Mouse (Mus musculus): ENCODE data around the gene Ankrd31. TPM values are rescaled to one million over a fixed set of nuclear protein-coding genes. Genes with fewer than 3 reads are reported as not detected.
"Not testable (repeated sequence)": the region's sequence is repeated elsewhere in the genome, so short reads cannot be mapped to it uniquely, and the experiment has no call there.

The Ankrd31 gene
- polyA plus RNA-seq, 1 experiment from 2014 or later, result 0.03 TPM

- ATAC-seq (replicated peaks; ENCODE audit: low FRiP score, low TSS enrichment, low read depth), result no peak
- Histone ChIP-seq H3K4me3 (ENCODE audit: low read depth, low read length) (no peak overlapping the region), H3K4me2 (ENCODE audit: low read length) (no peak overlapping the region), H3K36me3 (ENCODE audit: control insufficient read depth, insufficient read depth, low read length) (no peaks in the 10 kb centered on the region), H3K4me1 (replicated peaks; ENCODE audit: control insufficient read depth, insufficient read depth, low read length) (no peaks in the 10 kb centered on the region), H3K9ac (ENCODE audit: low read length) (no peak overlapping the region), H3K27me3 (replicated peaks; ENCODE audit: control insufficient read depth, insufficient read depth, low read length) (no peaks in the 10 kb centered on the region), H3K27ac (ENCODE audit: low read depth) (no peak overlapping the region), H3K9me3 (ENCODE audit: control insufficient read depth, low read length) (no peaks in the 10 kb centered on the region)
- no peak for DNase-seq (ENCODE audit: low spot score)
- 83% methylated on average over 1 of the region's 1 CpGs for WGBS
Measured at GRCm38 (mm10) chr13:96730116-96730515, 18.0 kb upstream of the Ankrd31 start.

- Histone ChIP-seq H3K27ac (ENCODE audit: low read depth) (no peak overlapping the region), H3K4me2 (ENCODE audit: low read length) (no peak overlapping the region), H3K4me1 (replicated peaks; ENCODE audit: control insufficient read depth, insufficient read depth, low read length) (no peaks in the 10 kb centered on the region), H3K4me3 (ENCODE audit: low read depth, low read length) (no peak overlapping the region), H3K9me3 (ENCODE audit: control insufficient read depth, low read length) (no peaks in the 10 kb centered on the region), H3K36me3 (ENCODE audit: control insufficient read depth, insufficient read depth, low read length) (no peaks in the 10 kb centered on the region), H3K9ac (ENCODE audit: low read length) (no peak overlapping the region), H3K27me3 (replicated peaks; ENCODE audit: control insufficient read depth, insufficient read depth, low read length) (no peaks in the 10 kb centered on the region)
- DNase-seq (ENCODE audit: low spot score) (no peak), ATAC-seq (replicated peaks; ENCODE audit: low FRiP score, low TSS enrichment, low read depth) (no peak)
- 36% methylated on average over 1 of the region's 1 CpGs for WGBS
Measured at GRCm38 (mm10) chr13:96735175-96735574, 12.9 kb upstream of the Ankrd31 start.

GRCm38 (mm10) chr13:96740159-96740558 is 7.9 kb upstream of the Ankrd31 start:
- no peak overlapping the region for H3K27ac ChIP-seq (ENCODE audit: low read depth)
- no peaks in the 10 kb centered on the region for H3K36me3 ChIP-seq (ENCODE audit: control insufficient read depth, insufficient read depth, low read length)
- H3K4me3 ChIP-seq (ENCODE audit: low read depth, low read length), result no peak overlapping the region
- H3K4me2 ChIP-seq (ENCODE audit: low read length), result no peak overlapping the region
- no peaks in the 10 kb centered on the region for H3K27me3 ChIP-seq (replicated peaks; ENCODE audit: control insufficient read depth, insufficient read depth, low read length)
- ATAC-seq (replicated peaks; ENCODE audit: low FRiP score, low TSS enrichment, low read depth) (no peak), DNase-seq (ENCODE audit: low spot score) (no peak)
- no peaks in the 10 kb centered on the region for H3K4me1 ChIP-seq (replicated peaks; ENCODE audit: control insufficient read depth, insufficient read depth, low read length)
- 79% methylated on average over 2 of the region's 2 CpGs for WGBS
- no peaks in the 10 kb centered on the region for H3K9me3 ChIP-seq (ENCODE audit: control insufficient read depth, low read length)
- no peak overlapping the region for H3K9ac ChIP-seq (ENCODE audit: low read length)

GRCm38 (mm10) chr13:96742871-96743270 is 5.2 kb upstream of the Ankrd31 start:
- no peak overlapping the region for H3K27ac ChIP-seq (ENCODE audit: low read depth)
- no peak overlapping the region for H3K9ac ChIP-seq (ENCODE audit: low read length)
- no peaks in the 10 kb centered on the region for H3K9me3 ChIP-seq (ENCODE audit: control insufficient read depth, low read length)
- 79% methylated on average over 2 of the region's 2 CpGs for WGBS
- no peak overlapping the region for H3K4me3 ChIP-seq (ENCODE audit: low read depth, low read length)
- H3K27me3 ChIP-seq (replicated peaks; ENCODE audit: control insufficient read depth, insufficient read depth, low read length), result no peaks in the 10 kb centered on the region
- peaks cover 4% of the 10 kb centered on the region; the same call in 1 of the 2 replicates for H3K4me1 ChIP-seq (replicated peaks; ENCODE audit: control insufficient read depth, insufficient read depth, low read length)
- ATAC-seq (replicated peaks; ENCODE audit: low FRiP score, low TSS enrichment, low read depth) (no peak), DNase-seq (ENCODE audit: low spot score) (no peak)
- no peaks in the 10 kb centered on the region for H3K36me3 ChIP-seq (ENCODE audit: control insufficient read depth, insufficient read depth, low read length)
- no peak overlapping the region for H3K4me2 ChIP-seq (ENCODE audit: low read length)

GRCm38 (mm10) chr13:96746055-96746454 is 2.0 kb upstream of the Ankrd31 start:
- 29% methylated on average over 6 of the region's 6 CpGs for WGBS
- Histone ChIP-seq H3K4me2 (ENCODE audit: low read length) (no peak overlapping the region), H3K4me3 (ENCODE audit: low read depth, low read length) (no peak overlapping the region), H3K4me1 (replicated peaks; ENCODE audit: control insufficient read depth, insufficient read depth, low read length) (peaks cover 4% of the 10 kb centered on the region; the same call in 1 of the 2 replicates), H3K27me3 (replicated peaks; ENCODE audit: control insufficient read depth, insufficient read depth, low read length) (no peaks in the 10 kb centered on the region), H3K9me3 (ENCODE audit: control insufficient read depth, low read length) (no peaks in the 10 kb centered on the region), H3K9ac (ENCODE audit: low read length) (no peak overlapping the region), H3K36me3 (ENCODE audit: control insufficient read depth, insufficient read depth, low read length) (no peaks in the 10 kb centered on the region), H3K27ac (ENCODE audit: low read depth) (no peak overlapping the region)
- no peak for ATAC-seq (replicated peaks; ENCODE audit: low FRiP score, low TSS enrichment, low read depth)
- no peak for DNase-seq (ENCODE audit: low spot score)

- no peak overlapping the region for H3K9ac ChIP-seq (ENCODE audit: low read length)
- H3K4me1 ChIP-seq (replicated peaks; ENCODE audit: control insufficient read depth, insufficient read depth, low read length), result peaks cover 4% of the 10 kb centered on the region; the same call in 1 of the 2 replicates
- no peaks in the 10 kb centered on the region for H3K36me3 ChIP-seq (ENCODE audit: control insufficient read depth, insufficient read depth, low read length)
- H3K27me3 ChIP-seq (replicated peaks; ENCODE audit: control insufficient read depth, insufficient read depth, low read length), result no peaks in the 10 kb centered on the region
- WGBS, result 87% methylated on average over 6 of the region's 6 CpGs
- H3K9me3 ChIP-seq (ENCODE audit: control insufficient read depth, low read length), result no peaks in the 10 kb centered on the region
- DNase-seq (ENCODE audit: low spot score), result no peak
- H3K4me3 ChIP-seq (ENCODE audit: low read depth, low read length), result no peak overlapping the region
- no peak overlapping the region for H3K27ac ChIP-seq (ENCODE audit: low read depth)
- no peak for ATAC-seq (replicated peaks; ENCODE audit: low FRiP score, low TSS enrichment, low read depth)
- no peak overlapping the region for H3K4me2 ChIP-seq (ENCODE audit: low read length)
Measured at GRCm38 (mm10) chr13:96749859-96750258, 1.8 kb downstream of the Ankrd31 start.

GRCm38 (mm10) chr13:96760848-96761247 is 12.8 kb downstream of the Ankrd31 start:
- Histone ChIP-seq H3K9me3 (ENCODE audit: control insufficient read depth, low read length) (no peaks in the 10 kb centered on the region), H3K9ac (ENCODE audit: low read length) (no peak overlapping the region), H3K4me1 (replicated peaks; ENCODE audit: control insufficient read depth, insufficient read depth, low read length) (no peaks in the 10 kb centered on the region), H3K36me3 (ENCODE audit: control insufficient read depth, insufficient read depth, low read length) (no peaks in the 10 kb centered on the region), H3K27me3 (replicated peaks; ENCODE audit: control insufficient read depth, insufficient read depth, low read length) (no peaks in the 10 kb centered on the region), H3K4me3 (ENCODE audit: low read depth, low read length) (no peak overlapping the region), H3K4me2 (ENCODE audit: low read length) (no peak overlapping the region), H3K27ac (ENCODE audit: low read depth) (no peak overlapping the region)
- no peak for ATAC-seq (replicated peaks; ENCODE audit: low FRiP score, low TSS enrichment, low read depth)
- 90% methylated on average over 2 of the region's 2 CpGs for whole genome bisulfite sequencing
- no peak for DNase-seq (ENCODE audit: low spot score)

GRCm38 (mm10) chr13:96786071-96786470 is 38.0 kb downstream of the Ankrd31 start:
- not testable (repeated sequence) for H3K4me1 ChIP-seq (replicated peaks; ENCODE audit: control insufficient read depth, insufficient read depth, low read length); H3K27me3 ChIP-seq (replicated peaks; ENCODE audit: control insufficient read depth, insufficient read depth, low read length); ATAC-seq (replicated peaks; ENCODE audit: low FRiP score, low TSS enrichment, low read depth); H3K9ac ChIP-seq (ENCODE audit: low read length); H3K9me3 ChIP-seq (ENCODE audit: control insufficient read depth, low read length); H3K4me2 ChIP-seq (ENCODE audit: low read length); H3K4me3 ChIP-seq (ENCODE audit: low read depth, low read length); DNase-seq (ENCODE audit: low spot score); H3K36me3 ChIP-seq (ENCODE audit: control insufficient read depth, insufficient read depth, low read length); H3K27ac ChIP-seq (ENCODE audit: low read depth)
- 85% methylated on average over 5 of the region's 5 CpGs for WGBS

- Histone ChIP-seq H3K36me3 (ENCODE audit: control insufficient read depth, insufficient read depth, low read length) (no peaks in the 10 kb centered on the region), H3K27me3 (replicated peaks; ENCODE audit: control insufficient read depth, insufficient read depth, low read length) (no peaks in the 10 kb centered on the region), H3K27ac (ENCODE audit: low read depth) (no peak overlapping the region), H3K4me3 (ENCODE audit: low read depth, low read length) (no peak overlapping the region), H3K4me2 (ENCODE audit: low read length) (no peak overlapping the region), H3K9ac (ENCODE audit: low read length) (no peak overlapping the region), H3K9me3 (ENCODE audit: control insufficient read depth, low read length) (no peaks in the 10 kb centered on the region), H3K4me1 (replicated peaks; ENCODE audit: control insufficient read depth, insufficient read depth, low read length) (no peaks in the 10 kb centered on the region)
- DNase-seq (ENCODE audit: low spot score) (no peak), ATAC-seq (replicated peaks; ENCODE audit: low FRiP score, low TSS enrichment, low read depth) (no peak)
- 73% methylated on average over 2 of the region's 2 CpGs for WGBS
Measured at GRCm38 (mm10) chr13:96793451-96793850, 45.4 kb downstream of the Ankrd31 start.

Data from intestine, embryonic 14.5 days (tissue).